Mouse (Mus musculus) G1E (cell line): ENCODE data around the gene Slc9b2.
A peak's percentile ranks its signal among the peaks of the same experiment; 100 is the strongest.

Experiments used
- CTCF ChIP-seq: IDR thresholded peaks from 2 replicates; pipeline ENCODE4 v1.5.1; 2012; ENCODE audit warnings: low read depth, low read length, inconsistent platforms, mixed read lengths
- GATA1 ChIP-seq: IDR thresholded peaks from 2 replicates; pipeline ENCODE4 v1.6.1; 2012; ENCODE audit warnings: borderline replicate concordance, low read length, inconsistent platforms, mixed read lengths

- TF ChIP-seq GATA1 (no peak), CTCF (0 out of 2 replicates have a peak, but pooled peaks have one; percentile 16)
These were observed 17.1 kb upstream of the Slc9b2 start for GRCm38 (mm10) chr3:135290249-135290894.
